Mouse (Mus musculus) intestine, embryonic 16.5 days (tissue): ENCODE data around the gene Sema4f. TPM values are rescaled to one million over a fixed set of nuclear protein-coding genes. Genes with fewer than 3 reads are reported as not detected.
A peak's percentile ranks its signal among the peaks of the same experiment; 100 is the strongest.

Source experiments
- ATAC-seq: fragments of 200-750 bp; cut with Nextera tagmentation; 2 replicates; pipeline ENCODE4 v1.8.0; 2017; ENCODE audit warnings: moderate TSS enrichment, moderate library complexity
- H3K27ac ChIP-seq: fragments of 300-500 bp; sonication (generic); 2 replicates; pipeline ENCODE4 v1.5.1; 2014; ENCODE audit warnings: mild to moderate bottlenecking, low read length
- H3K27me3 ChIP-seq: fragments of 300-500 bp; sonication (generic); replicated peaks from 2 replicates; pipeline ENCODE4 v1.6.1; 2014; ENCODE audit warnings: low read length, control low read depth, mixed read lengths; ENCODE audit not compliant: control insufficient read depth, insufficient read depth
- H3K36me3 ChIP-seq: fragments of 300-500 bp; sonication (generic); 2 replicates; pipeline ENCODE4 v1.6.1; 2014; ENCODE audit warnings: low read length, control low read depth; ENCODE audit not compliant: control insufficient read depth, insufficient read depth
- H3K4me1 ChIP-seq: fragments of 300-500 bp; sonication (generic); 2 replicates; pipeline ENCODE4 v1.6.1; 2014; ENCODE audit warnings: low read length, control low read depth, mixed read lengths; ENCODE audit not compliant: control insufficient read depth, insufficient read depth
- H3K4me2 ChIP-seq: fragments of 300-500 bp; sonication (generic); 2 replicates; pipeline ENCODE4 v1.6.1; 2014; ENCODE audit warnings: low read depth, low read length, control low read depth
- H3K4me3 ChIP-seq: fragments of 300-500 bp; sonication (generic); 2 replicates; pipeline ENCODE4 v1.5.1; 2014; ENCODE audit warnings: mild to moderate bottlenecking, low read length
- H3K9ac ChIP-seq: fragments of 300-500 bp; sonication (generic); 2 replicates; pipeline ENCODE4 v1.6.1; 2014; ENCODE audit warnings: low read depth, low read length
- H3K9me3 ChIP-seq: fragments of 300-500 bp; sonication (generic); 2 replicates; pipeline ENCODE4 v1.6.1; 2016; ENCODE audit warnings: low read length, control low read depth; ENCODE audit not compliant: control insufficient read depth
- WGBS: fragments of 180-500 bp; shearing (Covaris S2); extraction: QIAGEN DNeasy Blood & Tissue Kit; methylation state at CpG from one replicate; pipeline ENCODE4 v1.1.7; 2014; 5-methylcytosine and 5-hydroxymethylcytosine counted together
- polyA plus RNA-seq: library from polyadenylated mRNA; unstranded; fragments of >200 nt; fragmentation: Nextera tagmentation; extraction: Ambion mirVana; gene quantifications from 2 replicates; pipeline ENCODE4 v1.2.1, GENCODE M21; 2015

Gene Sema4f
- polyA plus RNA-seq, 1 experiment from 2014 or later = 1.2 TPM

GRCm38 (mm10) chr6:82934616-82935230 is 4.8 kb downstream of the Sema4f start:
- 87% methylated on average over 3 of the region's 3 CpGs for WGBS
- H3K4me1 ChIP-seq = peaks cover 5% of the 10 kb centered on the region
- H3K4me3 ChIP-seq = no peak overlapping the region
- H3K27ac ChIP-seq = no peak overlapping the region
- H3K9me3 ChIP-seq = no peaks in the 10 kb centered on the region
- no peaks in the 10 kb centered on the region for H3K36me3 ChIP-seq
- no peak overlapping the region for H3K9ac ChIP-seq
- no peak overlapping the region for H3K4me2 ChIP-seq
- no peaks in the 10 kb centered on the region for H3K27me3 ChIP-seq
- no peak for ATAC-seq

GRCm38 (mm10) chr6:82927617-82928016 is 12.0 kb downstream of the Sema4f start:
- Histone ChIP-seq H3K36me3 (no peaks in the 10 kb centered on the region), H3K9ac (no peak overlapping the region), H3K9me3 (no peaks in the 10 kb centered on the region), H3K27ac (no peak overlapping the region), H3K4me1 (no peaks in the 10 kb centered on the region), H3K4me3 (no peak overlapping the region), H3K27me3 (no peaks in the 10 kb centered on the region), H3K4me2 (no peak overlapping the region)
- 76% methylated on average over 5 of the region's 5 CpGs for WGBS
- ATAC-seq = no peak

- no peak overlapping the region for H3K4me2 ChIP-seq
- ATAC-seq = no peak
- H3K4me1 ChIP-seq = no peaks in the 10 kb centered on the region
- H3K27ac ChIP-seq = no peak overlapping the region
- 86% methylated on average over 7 of the region's 7 CpGs for WGBS
- no peaks in the 10 kb centered on the region for H3K9me3 ChIP-seq
- H3K9ac ChIP-seq = no peak overlapping the region
- no peaks in the 10 kb centered on the region for H3K27me3 ChIP-seq
- H3K36me3 ChIP-seq = no peaks in the 10 kb centered on the region
- H3K4me3 ChIP-seq = no peak overlapping the region
These were observed 13.0 kb downstream of the Sema4f start for GRCm38 (mm10) chr6:82926528-82926927.

- 74% methylated on average over 10 of the region's 10 CpGs for WGBS
- H3K4me3 ChIP-seq = no peak overlapping the region
- no peaks in the 10 kb centered on the region for H3K4me1 ChIP-seq
- H3K9me3 ChIP-seq = no peaks in the 10 kb centered on the region
- no peaks in the 10 kb centered on the region for H3K36me3 ChIP-seq
- H3K9ac ChIP-seq = no peak overlapping the region
- no peak overlapping the region for H3K27ac ChIP-seq
- no peak overlapping the region for H3K4me2 ChIP-seq
- no peaks in the 10 kb centered on the region for H3K27me3 ChIP-seq
- ATAC-seq = no peak
These were observed 13.5 kb downstream of the Sema4f start for GRCm38 (mm10) chr6:82926106-82926505.

GRCm38 (mm10) chr6:82925005-82925404 is 14.6 kb downstream of the Sema4f start:
- WGBS = 53% methylated on average over 3 of the region's 3 CpGs
- no peaks in the 10 kb centered on the region for H3K4me1 ChIP-seq
- no peaks in the 10 kb centered on the region for H3K27me3 ChIP-seq
- no peak overlapping the region for H3K4me2 ChIP-seq
- no peaks in the 10 kb centered on the region for H3K36me3 ChIP-seq
- H3K9ac ChIP-seq = no peak overlapping the region
- H3K4me3 ChIP-seq = no peak overlapping the region
- no peak overlapping the region for H3K27ac ChIP-seq
- no peaks in the 10 kb centered on the region for H3K9me3 ChIP-seq
- no peak for ATAC-seq

- H3K9ac ChIP-seq = no peak overlapping the region
- 70% methylated on average over 9 of the region's 9 CpGs for WGBS
These were observed 17.9 kb downstream of the Sema4f start for GRCm38 (mm10) chr6:82921426-82922224.

GRCm38 (mm10) chr6:82919520-82919919 is 20.0 kb downstream of the Sema4f start:
- Histone ChIP-seq H3K4me2 (no peak overlapping the region), H3K27me3 (no peaks in the 10 kb centered on the region), H3K27ac (no peak overlapping the region), H3K9ac (no peak overlapping the region), H3K9me3 (no peaks in the 10 kb centered on the region), H3K4me1 (no peaks in the 10 kb centered on the region), H3K36me3 (no peaks in the 10 kb centered on the region), H3K4me3 (no peak overlapping the region)
- WGBS = 57% methylated on average over 8 of the region's 8 CpGs
- ATAC-seq = no peak

More at GRCm38 (mm10) chr6:82921426-82922224, 17.9 kb downstream of the Sema4f start:
- H3K27ac ChIP-seq = no peak overlapping the region
- no peak for ATAC-seq
- no peaks in the 10 kb centered on the region for H3K36me3 ChIP-seq
- no peaks in the 10 kb centered on the region for H3K27me3 ChIP-seq
- H3K4me3 ChIP-seq = no peak overlapping the region
- H3K4me2 ChIP-seq = no peak overlapping the region
- no peaks in the 10 kb centered on the region for H3K9me3 ChIP-seq
- H3K4me1 ChIP-seq = no peaks in the 10 kb centered on the region

- H3K4me3 ChIP-seq = no peak overlapping the region
- H3K4me2 ChIP-seq = no peak overlapping the region
- no peak overlapping the region for H3K9ac ChIP-seq
- no peaks in the 10 kb centered on the region for H3K9me3 ChIP-seq
- no peak for ATAC-seq
- H3K4me1 ChIP-seq = no peaks in the 10 kb centered on the region
- no peaks in the 10 kb centered on the region for H3K36me3 ChIP-seq
- no peak overlapping the region for H3K27ac ChIP-seq
- 76% methylated on average over 14 of the region's 14 CpGs for WGBS
- no peaks in the 10 kb centered on the region for H3K27me3 ChIP-seq
These were observed 21.2 kb downstream of the Sema4f start for GRCm38 (mm10) chr6:82918371-82918770.

- peak; percentile 33; the same call in 1 of the 2 replicates for ATAC-seq
- Histone ChIP-seq H3K9ac (no peak overlapping the region), H3K27me3 (no peaks in the 10 kb centered on the region), H3K4me2 (no peak overlapping the region), H3K4me3 (no peak overlapping the region), H3K36me3 (no peaks in the 10 kb centered on the region), H3K27ac (no peak overlapping the region), H3K4me1 (no peaks in the 10 kb centered on the region), H3K9me3 (no peaks in the 10 kb centered on the region)
- WGBS = 20% methylated on average over 8 of the region's 8 CpGs
These were observed 21.8 kb downstream of the Sema4f start for GRCm38 (mm10) chr6:82917778-82918129.
